Mouse (Mus musculus): ENCODE data around the gene Asic2. TPM values are rescaled to one million over a fixed set of nuclear protein-coding genes. Genes with fewer than 3 reads are reported as not detected.

Asic2 gene
- polyA plus RNA-seq, 1 experiment from 2014 or later: not detected

DNA sequence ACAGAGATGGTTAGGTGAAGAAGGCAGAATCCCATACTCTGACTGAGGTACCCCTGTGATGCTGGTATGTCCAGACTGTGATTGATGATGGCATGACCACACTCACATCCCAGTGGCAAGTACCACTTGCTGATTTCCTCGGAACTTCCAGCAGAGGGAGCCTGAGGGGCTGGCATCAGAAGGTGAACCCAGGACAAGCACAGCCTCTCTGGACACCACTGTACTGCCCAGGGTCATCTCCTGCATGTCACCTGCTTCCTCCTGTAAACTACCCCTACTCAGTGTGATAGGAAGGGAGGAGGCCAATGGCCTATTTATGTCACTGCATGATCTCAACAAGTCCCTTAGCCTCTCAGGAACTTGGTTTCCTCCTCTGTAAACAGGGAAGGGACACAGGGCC lies 27.3 kb downstream of the Asic2 start:
- Histone ChIP-seq H3K9ac (replicated peaks) (no peak overlapping the region), H3K4me3 (ENCODE audit: low read depth, low read length) (no peak overlapping the region), H3K27me3 (ENCODE audit: insufficient read depth, low read length) (no peaks in the 10 kb centered on the region), H3K4me2 (ENCODE audit: low read depth, low read length) (no peak overlapping the region), H3K9me3 (ENCODE audit: low read length) (no peaks in the 10 kb centered on the region), H3K27ac (ENCODE audit: low read depth) (no peak overlapping the region), H3K4me1 (ENCODE audit: insufficient read depth) (no peaks in the 10 kb centered on the region), H3K36me3 (replicated peaks; ENCODE audit: insufficient read depth, low read length) (no peaks in the 10 kb centered on the region)
- no peak for DNase-seq
- TF ChIP-seq EP300 (IDR thresholded peaks at IDR 0.05; ENCODE audit: low read depth): no peak
- peak; percentile 48 for TF ChIP-seq CTCF (IDR thresholded peaks at IDR 0.05; ENCODE audit: low read depth)
- no peak for ATAC-seq
- WGBS (ENCODE audit: insufficient replicate concordance): 9% methylated on average over 1 of the region's 1 CpGs

DNA sequence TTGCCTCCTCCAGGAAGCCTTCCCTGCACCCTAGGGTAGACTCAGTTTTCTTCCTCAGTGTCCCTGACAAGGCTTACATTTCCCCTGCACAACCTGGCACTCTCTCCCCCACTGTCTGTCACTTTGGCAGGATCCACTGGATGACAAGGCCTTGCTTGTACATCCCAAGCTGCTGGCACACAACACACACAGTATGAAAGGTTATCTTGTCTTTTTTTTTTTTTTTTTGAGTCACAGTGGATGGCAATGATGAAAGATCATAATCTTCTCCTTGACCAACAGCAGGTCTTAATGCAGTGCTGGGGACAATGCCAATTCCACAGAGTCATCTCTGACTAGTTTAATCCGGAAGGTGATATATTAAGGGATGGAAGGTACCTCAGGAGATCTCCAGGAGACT lies 30.7 kb downstream of the Asic2 start:
- Histone ChIP-seq H3K27me3 (ENCODE audit: insufficient read depth, low read length) (no peaks in the 10 kb centered on the region), H3K36me3 (replicated peaks; ENCODE audit: insufficient read depth, low read length) (no peaks in the 10 kb centered on the region), H3K27ac (ENCODE audit: low read depth) (no peak overlapping the region), H3K9ac (replicated peaks) (no peak overlapping the region), H3K4me1 (ENCODE audit: insufficient read depth) (no peaks in the 10 kb centered on the region), H3K4me3 (ENCODE audit: low read depth, low read length) (no peak overlapping the region), H3K9me3 (ENCODE audit: low read length) (no peaks in the 10 kb centered on the region), H3K4me2 (ENCODE audit: low read depth, low read length) (no peak overlapping the region)
- 57% methylated on average over 1 of the region's 1 CpGs for WGBS (ENCODE audit: insufficient replicate concordance)
- TF ChIP-seq EP300 (IDR thresholded peaks at IDR 0.05; ENCODE audit: low read depth) (no peak), CTCF (IDR thresholded peaks at IDR 0.05; ENCODE audit: low read depth) (no peak)
- ATAC-seq (no peak), DNase-seq (no peak)

DNA sequence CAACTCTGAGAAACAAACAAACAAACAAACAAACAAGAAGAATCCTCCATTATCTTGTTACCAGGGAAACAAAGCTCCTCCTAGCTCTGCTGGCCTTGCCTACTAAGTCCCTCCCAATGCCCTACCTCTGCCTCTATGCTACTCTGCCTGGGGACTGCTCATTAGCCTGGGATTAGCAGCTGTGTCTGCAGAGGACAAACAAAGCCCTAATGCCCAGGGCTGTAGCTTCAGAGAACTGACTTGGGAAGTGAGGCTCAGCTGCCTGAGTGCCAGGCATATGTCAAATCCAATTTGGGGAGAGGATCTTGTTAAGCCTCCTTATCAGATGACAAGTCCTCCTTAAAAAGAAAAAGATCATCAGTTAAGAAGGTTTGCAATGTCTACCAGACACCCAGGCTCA lies 41.9 kb downstream of the Asic2 start:
- TF ChIP-seq CTCF (IDR thresholded peaks at IDR 0.05; ENCODE audit: low read depth): no peak
- TF ChIP-seq EP300 (IDR thresholded peaks at IDR 0.05; ENCODE audit: low read depth): no peak
- Histone ChIP-seq H3K9me3 (ENCODE audit: low read length) (no peaks in the 10 kb centered on the region), H3K4me1 (ENCODE audit: insufficient read depth) (no peaks in the 10 kb centered on the region), H3K27ac (ENCODE audit: low read depth) (no peak overlapping the region), H3K4me2 (ENCODE audit: low read depth, low read length) (no peak overlapping the region), H3K27me3 (ENCODE audit: insufficient read depth, low read length) (no peaks in the 10 kb centered on the region), H3K4me3 (ENCODE audit: low read depth, low read length) (no peak overlapping the region), H3K36me3 (replicated peaks; ENCODE audit: insufficient read depth, low read length) (no peaks in the 10 kb centered on the region), H3K9ac (replicated peaks) (no peak overlapping the region)
- DNase-seq (no peak), ATAC-seq (no peak)

DNA sequence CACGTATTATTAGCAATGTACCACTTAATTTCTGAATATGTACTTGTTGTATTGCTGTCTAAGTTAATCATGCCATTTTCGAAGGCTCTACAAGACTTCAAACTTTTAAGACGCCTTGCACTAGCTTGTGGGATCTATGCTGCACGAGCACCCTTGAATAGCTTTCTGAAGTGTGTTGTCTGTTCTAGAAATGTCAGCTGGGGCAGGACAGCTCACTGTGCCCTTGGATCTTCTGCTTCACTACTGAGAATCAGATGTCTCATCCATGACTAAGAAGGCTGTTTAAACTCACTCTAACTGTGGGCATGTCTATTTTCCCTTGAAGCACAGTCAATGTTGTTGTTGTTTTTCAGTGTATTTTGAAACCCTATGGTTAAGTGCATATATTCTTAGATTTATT lies 44.6 kb downstream of the Asic2 start:
- Histone ChIP-seq H3K9ac (replicated peaks) (no peak overlapping the region), H3K27me3 (ENCODE audit: insufficient read depth, low read length) (no peaks in the 10 kb centered on the region), H3K4me2 (ENCODE audit: low read depth, low read length) (no peak overlapping the region), H3K9me3 (ENCODE audit: low read length) (no peaks in the 10 kb centered on the region), H3K4me1 (ENCODE audit: insufficient read depth) (no peaks in the 10 kb centered on the region), H3K36me3 (replicated peaks; ENCODE audit: insufficient read depth, low read length) (no peaks in the 10 kb centered on the region), H3K27ac (ENCODE audit: low read depth) (no peak overlapping the region), H3K4me3 (ENCODE audit: low read depth, low read length) (no peak overlapping the region)
- DNase-seq (no peak), ATAC-seq (no peak)
- no peak for TF ChIP-seq EP300 (IDR thresholded peaks at IDR 0.05; ENCODE audit: low read depth)
- TF ChIP-seq CTCF (IDR thresholded peaks at IDR 0.05; ENCODE audit: low read depth): no peak
- 71% methylated on average over 4 of the region's 4 CpGs for WGBS (ENCODE audit: insufficient replicate concordance)

DNA sequence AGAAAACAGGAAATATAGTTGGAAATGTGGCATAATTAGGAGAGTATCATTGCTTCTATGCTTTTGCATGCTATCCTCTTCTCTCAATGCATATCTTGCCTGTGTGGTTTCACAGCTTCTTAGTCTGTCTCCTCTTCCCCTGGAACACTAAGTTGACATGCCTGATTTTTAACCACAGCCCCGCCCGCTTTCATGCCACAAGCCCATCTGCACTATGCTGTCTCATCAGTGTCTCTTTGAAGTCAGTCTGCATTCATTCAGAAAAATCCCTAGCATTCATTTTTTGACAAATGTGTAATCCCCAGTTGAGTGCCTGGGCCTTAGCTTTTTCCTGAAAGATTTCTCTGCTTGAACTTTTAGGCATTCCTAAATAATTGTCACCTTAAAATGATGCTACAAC lies 45.2 kb downstream of the Asic2 start:
- H3K9ac ChIP-seq (replicated peaks): no peak overlapping the region
- H3K4me3 ChIP-seq (ENCODE audit: low read depth, low read length): no peak overlapping the region
- no peak overlapping the region for H3K4me2 ChIP-seq (ENCODE audit: low read depth, low read length)
- DNase-seq (no peak), ATAC-seq (no peak)
- no peak overlapping the region for H3K27ac ChIP-seq (ENCODE audit: low read depth)
- H3K36me3 ChIP-seq (replicated peaks; ENCODE audit: insufficient read depth, low read length): no peaks in the 10 kb centered on the region
- no peaks in the 10 kb centered on the region for H3K9me3 ChIP-seq (ENCODE audit: low read length)
- no peaks in the 10 kb centered on the region for H3K4me1 ChIP-seq (ENCODE audit: insufficient read depth)
- TF ChIP-seq CTCF (IDR thresholded peaks at IDR 0.05; ENCODE audit: low read depth): no peak
- H3K27me3 ChIP-seq (ENCODE audit: insufficient read depth, low read length): no peaks in the 10 kb centered on the region
- WGBS (ENCODE audit: insufficient replicate concordance): 53% methylated on average over 2 of the region's 2 CpGs

DNA sequence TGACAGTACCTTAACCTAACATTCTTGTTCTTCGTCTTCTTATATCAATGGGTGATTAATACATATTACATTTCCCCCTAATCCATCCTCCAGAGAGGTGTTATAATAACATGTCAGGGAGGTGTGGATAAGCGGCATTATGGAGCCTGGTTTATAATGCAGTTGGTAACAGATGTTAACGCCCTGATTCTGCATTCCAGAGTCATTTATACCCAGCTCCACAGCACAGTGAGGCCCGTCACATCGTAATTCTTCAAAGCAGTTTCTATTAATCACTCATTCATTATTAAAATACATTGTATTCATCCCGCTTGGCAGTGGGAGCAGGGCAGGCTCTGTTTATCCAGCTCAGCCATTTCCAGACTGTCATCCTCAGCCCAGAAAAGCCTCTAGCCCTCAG lies 52.8 kb downstream of the Asic2 start:
- ATAC-seq: no peak
- Histone ChIP-seq H3K27ac (ENCODE audit: low read depth) (no peak overlapping the region), H3K9ac (replicated peaks) (no peak overlapping the region), H3K4me1 (ENCODE audit: insufficient read depth) (no peaks in the 10 kb centered on the region), H3K4me3 (ENCODE audit: low read depth, low read length) (no peak overlapping the region), H3K36me3 (replicated peaks; ENCODE audit: insufficient read depth, low read length) (no peaks in the 10 kb centered on the region), H3K4me2 (ENCODE audit: low read depth, low read length) (no peak overlapping the region), H3K9me3 (ENCODE audit: low read length) (no peaks in the 10 kb centered on the region), H3K27me3 (ENCODE audit: insufficient read depth, low read length) (no peaks in the 10 kb centered on the region)
- DNase-seq: no peak
- 69% methylated on average over 6 of the region's 6 CpGs for WGBS (ENCODE audit: insufficient replicate concordance)
- TF ChIP-seq CTCF (IDR thresholded peaks at IDR 0.05; ENCODE audit: low read depth) (no peak), EP300 (IDR thresholded peaks at IDR 0.05; ENCODE audit: low read depth) (no peak)

DNA sequence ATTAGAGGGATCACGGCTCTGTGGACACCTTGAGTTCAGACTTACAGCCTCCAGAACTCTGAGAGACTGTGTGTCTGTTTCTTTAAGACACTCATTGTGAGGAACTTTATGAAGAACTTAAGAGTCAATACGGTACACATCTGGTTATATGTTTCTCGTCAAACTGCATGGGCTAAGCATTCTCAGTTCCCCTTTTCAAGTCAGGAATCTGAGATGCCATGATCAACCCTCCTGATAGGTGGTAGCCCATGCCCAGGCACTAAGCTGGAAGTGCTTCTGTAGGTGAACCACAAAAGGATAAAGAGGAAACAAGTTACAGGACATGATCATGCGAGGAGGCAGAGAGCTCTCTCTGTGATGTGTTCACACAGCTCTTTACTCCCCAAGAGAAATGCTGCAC lies 55.2 kb downstream of the Asic2 start:
- Histone ChIP-seq H3K36me3 (replicated peaks; ENCODE audit: insufficient read depth, low read length) (no peaks in the 10 kb centered on the region), H3K4me1 (ENCODE audit: insufficient read depth) (no peaks in the 10 kb centered on the region), H3K27me3 (ENCODE audit: insufficient read depth, low read length) (no peaks in the 10 kb centered on the region), H3K9ac (replicated peaks) (no peak overlapping the region), H3K4me3 (ENCODE audit: low read depth, low read length) (no peak overlapping the region), H3K4me2 (ENCODE audit: low read depth, low read length) (no peak overlapping the region), H3K27ac (ENCODE audit: low read depth) (no peak overlapping the region), H3K9me3 (ENCODE audit: low read length) (no peaks in the 10 kb centered on the region)
- DNase-seq: no peak
- 49% methylated on average over 4 of the region's 4 CpGs for WGBS (ENCODE audit: insufficient replicate concordance)
- TF ChIP-seq EP300 (IDR thresholded peaks at IDR 0.05; ENCODE audit: low read depth) (no peak), CTCF (IDR thresholded peaks at IDR 0.05; ENCODE audit: low read depth) (no peak)
- ATAC-seq: no peak
